Mouse (Mus musculus): ENCODE measurements at regions not wholly inside any gene's neighbourhood (a gene's known extent, or its start where the extent isn't known, plus 50 kb on each side); places are given as distances from the start of the nearest gene placed in this dataset.
A peak's percentile ranks its signal among the peaks of the same experiment; 100 is the strongest.

GRCm38 (mm10) chr15:52964403-52964802, 920.3 kb upstream of the Gm7489 start:
- peaks cover 16% of the 10 kb centered on the region for H3K4me1 ChIP-seq (replicated peaks)
- H3K4me2 ChIP-seq (replicated peaks), result no peak overlapping the region
- no peaks in the 10 kb centered on the region for H3K36me3 ChIP-seq
- no peak overlapping the region for H3K4me3 ChIP-seq (replicated peaks)
- H3K9me3 ChIP-seq, result no peaks in the 10 kb centered on the region
- no peak for ATAC-seq
- no peak overlapping the region; the same call in 1 of the 2 replicates for H3K27ac ChIP-seq
- no peaks in the 10 kb centered on the region for H3K27me3 ChIP-seq
- no peak overlapping the region for H3K9ac ChIP-seq (replicated peaks)
- 7% methylated on average over 1 of the region's 1 CpGs for WGBS

- H3K9ac ChIP-seq (replicated peaks), result no peak overlapping the region
- H3K4me1 ChIP-seq (replicated peaks), result peaks cover 16% of the 10 kb centered on the region
- 0 out of 2 replicates have a peak, but pooled peaks have one; percentile 14 for ATAC-seq
- H3K27me3 ChIP-seq, result no peaks in the 10 kb centered on the region
- 11% methylated on average over 4 of the region's 4 CpGs for whole genome bisulfite sequencing
- no peaks in the 10 kb centered on the region for H3K9me3 ChIP-seq
- H3K36me3 ChIP-seq, result no peaks in the 10 kb centered on the region
- no peak overlapping the region for H3K4me2 ChIP-seq (replicated peaks)
- no peak overlapping the region for H3K27ac ChIP-seq
- no peak overlapping the region for H3K4me3 ChIP-seq (replicated peaks)
These were observed 916.9 kb upstream of the Gm7489 start for GRCm38 (mm10) chr15:52967801-52968235.

- H3K4me2 ChIP-seq (replicated peaks), result no peak overlapping the region
- WGBS, result 92% methylated on average over 2 of the region's 2 CpGs
- H3K27me3 ChIP-seq, result no peaks in the 10 kb centered on the region
- H3K36me3 ChIP-seq, result no peaks in the 10 kb centered on the region
- no peaks in the 10 kb centered on the region for H3K9me3 ChIP-seq
- no peaks in the 10 kb centered on the region for H3K4me1 ChIP-seq (replicated peaks)
- no peak overlapping the region for H3K9ac ChIP-seq (replicated peaks)
- no peak for ATAC-seq
- H3K4me3 ChIP-seq (replicated peaks), result no peak overlapping the region
- H3K27ac ChIP-seq, result no peak overlapping the region
These were observed 901.9 kb upstream of the Gm7489 start for GRCm38 (mm10) chr15:52982821-52983220.

- Histone ChIP-seq H3K4me1 (replicated peaks) (no peaks in the 10 kb centered on the region), H3K9ac (replicated peaks) (no peak overlapping the region), H3K9me3 (no peaks in the 10 kb centered on the region), H3K36me3 (no peaks in the 10 kb centered on the region), H3K4me2 (replicated peaks) (no peak overlapping the region), H3K27me3 (no peaks in the 10 kb centered on the region), H3K27ac (no peak overlapping the region), H3K4me3 (replicated peaks) (no peak overlapping the region)
- ATAC-seq, result no peak
These were observed 894.1 kb upstream of the Gm7489 start for GRCm38 (mm10) chr15:52990580-52990979.

- Histone ChIP-seq H3K4me2 (replicated peaks) (no peak overlapping the region), H3K27me3 (no peaks in the 10 kb centered on the region), H3K4me1 (replicated peaks) (no peaks in the 10 kb centered on the region), H3K36me3 (no peaks in the 10 kb centered on the region), H3K9me3 (no peaks in the 10 kb centered on the region), H3K4me3 (replicated peaks) (no peak overlapping the region), H3K27ac (no peak overlapping the region), H3K9ac (replicated peaks) (no peak overlapping the region)
- no peak for ATAC-seq
- WGBS, result 84% methylated on average over 1 of the region's 1 CpGs
These were observed 890.4 kb upstream of the Gm7489 start for GRCm38 (mm10) chr15:52994351-52994750.

GRCm38 (mm10) chr15:52999200-52999599, 885.5 kb upstream of the Gm7489 start:
- no peaks in the 10 kb centered on the region for H3K9me3 ChIP-seq
- 86% methylated on average over 2 of the region's 2 CpGs for WGBS
- no peak overlapping the region for H3K27ac ChIP-seq
- H3K4me3 ChIP-seq (replicated peaks), result no peak overlapping the region
- H3K27me3 ChIP-seq, result no peaks in the 10 kb centered on the region
- ATAC-seq, result no peak
- no peaks in the 10 kb centered on the region for H3K4me1 ChIP-seq (replicated peaks)
- no peak overlapping the region for H3K4me2 ChIP-seq (replicated peaks)
- no peaks in the 10 kb centered on the region for H3K36me3 ChIP-seq
- no peak overlapping the region for H3K9ac ChIP-seq (replicated peaks)

- no peak overlapping the region for H3K27ac ChIP-seq
- no peaks in the 10 kb centered on the region for H3K27me3 ChIP-seq
- H3K9me3 ChIP-seq, result no peaks in the 10 kb centered on the region
- no peak overlapping the region for H3K4me3 ChIP-seq (replicated peaks)
- no peak overlapping the region for H3K9ac ChIP-seq (replicated peaks)
- H3K4me2 ChIP-seq (replicated peaks), result no peak overlapping the region
- H3K4me1 ChIP-seq (replicated peaks), result no peaks in the 10 kb centered on the region
- H3K36me3 ChIP-seq, result no peaks in the 10 kb centered on the region
- 85% methylated on average over 2 of the region's 2 CpGs for WGBS
- ATAC-seq, result no peak
These were observed 884.9 kb upstream of the Gm7489 start for GRCm38 (mm10) chr15:52999776-53000175.

GRCm38 (mm10) chr15:53001429-53001828, 883.3 kb upstream of the Gm7489 start:
- H3K9ac ChIP-seq (replicated peaks), result no peak overlapping the region
- no peak for ATAC-seq
- H3K36me3 ChIP-seq, result no peaks in the 10 kb centered on the region
- no peaks in the 10 kb centered on the region for H3K27me3 ChIP-seq
- no peak overlapping the region for H3K27ac ChIP-seq
- no peaks in the 10 kb centered on the region for H3K9me3 ChIP-seq
- no peaks in the 10 kb centered on the region for H3K4me1 ChIP-seq (replicated peaks)
- no peak overlapping the region for H3K4me3 ChIP-seq (replicated peaks)
- H3K4me2 ChIP-seq (replicated peaks), result no peak overlapping the region
- 90% methylated on average over 3 of the region's 3 CpGs for WGBS

GRCm38 (mm10) chr15:53001964-53002363, 882.7 kb upstream of the Gm7489 start:
- no peaks in the 10 kb centered on the region for H3K4me1 ChIP-seq (replicated peaks)
- no peak overlapping the region for H3K4me3 ChIP-seq (replicated peaks)
- no peak for ATAC-seq
- no peak overlapping the region for H3K4me2 ChIP-seq (replicated peaks)
- H3K9me3 ChIP-seq, result no peaks in the 10 kb centered on the region
- H3K9ac ChIP-seq (replicated peaks), result no peak overlapping the region
- H3K27ac ChIP-seq, result no peak overlapping the region
- WGBS, result 87% methylated on average over 4 of the region's 4 CpGs
- no peaks in the 10 kb centered on the region for H3K27me3 ChIP-seq
- no peaks in the 10 kb centered on the region for H3K36me3 ChIP-seq

- no peak overlapping the region for H3K9ac ChIP-seq (replicated peaks)
- no peaks in the 10 kb centered on the region for H3K9me3 ChIP-seq
- no peak overlapping the region for H3K4me2 ChIP-seq (replicated peaks)
- no peaks in the 10 kb centered on the region for H3K4me1 ChIP-seq (replicated peaks)
- no peaks in the 10 kb centered on the region for H3K36me3 ChIP-seq
- no peak overlapping the region for H3K27ac ChIP-seq
- no peaks in the 10 kb centered on the region for H3K27me3 ChIP-seq
- H3K4me3 ChIP-seq (replicated peaks), result no peak overlapping the region
- no peak for ATAC-seq
These were observed 880.6 kb upstream of the Gm7489 start for GRCm38 (mm10) chr15:53004078-53004477.

GRCm38 (mm10) chr15:53006844-53007243, 877.9 kb upstream of the Gm7489 start:
- H3K9me3 ChIP-seq, result no peaks in the 10 kb centered on the region
- no peaks in the 10 kb centered on the region for H3K4me1 ChIP-seq (replicated peaks)
- no peak overlapping the region for H3K4me3 ChIP-seq (replicated peaks)
- no peak for ATAC-seq
- no peaks in the 10 kb centered on the region for H3K36me3 ChIP-seq
- no peak overlapping the region for H3K27ac ChIP-seq
- no peak overlapping the region for H3K4me2 ChIP-seq (replicated peaks)
- WGBS, result 79% methylated on average over 1 of the region's 1 CpGs
- no peaks in the 10 kb centered on the region for H3K27me3 ChIP-seq
- H3K9ac ChIP-seq (replicated peaks), result no peak overlapping the region

- peak; percentile 67 for ATAC-seq
- no peaks in the 10 kb centered on the region for H3K27me3 ChIP-seq
- no peak overlapping the region for H3K4me3 ChIP-seq (replicated peaks)
- no peaks in the 10 kb centered on the region for H3K9me3 ChIP-seq
- H3K27ac ChIP-seq, result no peak overlapping the region
- WGBS, result 85% methylated on average over 3 of the region's 3 CpGs
- no peaks in the 10 kb centered on the region for H3K36me3 ChIP-seq
- H3K4me2 ChIP-seq (replicated peaks), result no peak overlapping the region
- no peak overlapping the region for H3K9ac ChIP-seq (replicated peaks)
- no peaks in the 10 kb centered on the region for H3K4me1 ChIP-seq (replicated peaks)
These were observed 875.4 kb upstream of the Gm7489 start for GRCm38 (mm10) chr15:53009337-53009736.
